Mouse (Mus musculus) neural tube, embryonic 14.5 days (tissue): ENCODE measurements around the gene Map2k5. TPM values are rescaled to one million over a fixed set of nuclear protein-coding genes. Genes with fewer than 3 reads are reported as not detected.

Source experiments
- ATAC-seq: fragments of 200-750 bp; cut with Nextera tagmentation; 2 replicates; pipeline ENCODE4 v1.8.0; 2017; ENCODE audit warnings: low read depth, mild to moderate bottlenecking, moderate TSS enrichment, moderate library complexity
- H3K27ac ChIP-seq: fragments of 300-500 bp; sonication (generic); 2 replicates; pipeline ENCODE4 v1.5.1; 2014; ENCODE audit warnings: low read depth, mild to moderate bottlenecking, control low read depth, low read length, moderate library complexity, mixed read lengths
- H3K27me3 ChIP-seq: fragments of 300-500 bp; sonication (generic); 2 replicates; pipeline ENCODE4 v1.6.1; 2014; ENCODE audit warnings: low read length; ENCODE audit not compliant: control insufficient read depth, insufficient read depth
- H3K36me3 ChIP-seq: fragments of 300-500 bp; sonication (generic); 2 replicates; pipeline ENCODE4 v1.6.1; 2014; ENCODE audit warnings: low read length, mixed read lengths; ENCODE audit not compliant: control insufficient read depth, insufficient read depth
- H3K4me1 ChIP-seq: fragments of 300-500 bp; sonication (generic); 2 replicates; pipeline ENCODE4 v1.6.1; 2014; ENCODE audit warnings: low read length; ENCODE audit not compliant: control insufficient read depth, insufficient read depth
- H3K4me2 ChIP-seq: fragments of 300-500 bp; sonication (generic); 2 replicates; pipeline ENCODE4 v1.6.1; 2014; ENCODE audit warnings: mild to moderate bottlenecking, low read depth, low read length, control low read depth
- H3K4me3 ChIP-seq: fragments of 300-500 bp; sonication (generic); 2 replicates; pipeline ENCODE4 v1.5.1; 2014; ENCODE audit warnings: low read depth, low read length, control low read depth, mixed read lengths
- H3K9ac ChIP-seq: fragments of 300-500 bp; sonication (generic); replicated peaks from 2 replicates; pipeline ENCODE4 v1.6.1; 2014; ENCODE audit warnings: low read depth, mild to moderate bottlenecking, control low read depth, low read length, mixed read lengths
- H3K9me3 ChIP-seq: fragments of 300-500 bp; sonication (generic); 2 replicates; pipeline ENCODE4 v1.6.1; 2016; ENCODE audit warnings: low read length; ENCODE audit not compliant: control insufficient read depth
- WGBS: fragments of 180-500 bp; shearing (Covaris S2); extraction: QIAGEN DNeasy Blood & Tissue Kit; methylation state at CpG from one replicate; pipeline ENCODE4 v1.1.7; 2014; 5-methylcytosine and 5-hydroxymethylcytosine counted together
- polyA plus RNA-seq: library from polyadenylated mRNA; unstranded; fragments of >200 nt; fragmentation: Nextera tagmentation; extraction: Ambion mirVana; gene quantifications from 2 replicates; pipeline ENCODE4 v1.2.1, GENCODE M21; 2014

Gene Map2k5
- polyA plus RNA-seq, 1 experiment from 2014 or later, result 35.1 TPM

DNA sequence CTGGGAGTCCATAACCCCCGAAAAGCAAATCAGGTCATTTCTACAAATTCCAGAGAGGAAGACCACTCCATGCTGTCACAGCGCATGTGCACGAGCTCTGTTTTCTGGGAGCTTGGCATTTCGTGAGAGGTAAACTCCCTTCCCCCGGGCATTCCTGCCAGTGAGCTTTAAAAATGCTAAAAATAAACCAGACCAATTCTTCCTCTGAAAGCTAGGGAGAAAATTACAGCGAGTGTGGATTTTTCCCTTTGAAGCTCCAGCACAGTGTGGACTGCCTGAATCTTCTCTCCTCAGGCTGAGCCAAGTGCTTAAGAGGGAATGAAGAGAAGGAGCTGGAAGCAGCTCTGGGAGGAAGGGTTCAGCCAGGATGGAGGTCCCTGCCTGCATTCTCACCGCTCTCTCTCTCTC lies 82.1 kb downstream of the Map2k5 start:
- Histone ChIP-seq H3K27me3 (no peaks in the 10 kb centered on the region), H3K4me3 (no peak overlapping the region), H3K4me1 (peaks cover 11% of the 10 kb centered on the region; the same call in 1 of the 2 replicates), H3K36me3 (no peaks in the 10 kb centered on the region), H3K9ac (no peak overlapping the region), H3K9me3 (no peaks in the 10 kb centered on the region), H3K27ac (no peak overlapping the region), H3K4me2 (no peak overlapping the region)
- ATAC-seq, result no peak
- 50% methylated on average over 7 of the region's 7 CpGs for WGBS

DNA sequence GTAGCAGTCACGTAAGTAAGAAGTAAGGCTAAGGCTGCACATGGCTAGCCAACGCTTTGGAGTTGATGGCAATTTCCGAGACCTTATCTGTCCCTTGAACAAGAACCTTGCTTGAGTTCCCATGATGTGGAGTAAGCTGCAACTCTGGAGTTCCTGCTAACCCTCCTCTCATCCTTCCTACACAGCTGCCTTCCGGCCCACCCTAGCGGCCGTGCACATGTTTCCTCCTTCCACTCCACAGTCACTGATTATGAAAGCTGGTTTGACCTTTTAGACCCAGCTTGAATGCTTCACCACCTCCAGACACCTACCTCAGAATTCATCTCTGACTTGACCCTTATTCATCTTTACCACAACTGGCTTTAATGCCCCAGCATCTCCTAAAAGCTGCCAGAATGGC lies 82.9 kb downstream of the Map2k5 start:
- WGBS, result 72% methylated on average over 6 of the region's 6 CpGs

DNA sequence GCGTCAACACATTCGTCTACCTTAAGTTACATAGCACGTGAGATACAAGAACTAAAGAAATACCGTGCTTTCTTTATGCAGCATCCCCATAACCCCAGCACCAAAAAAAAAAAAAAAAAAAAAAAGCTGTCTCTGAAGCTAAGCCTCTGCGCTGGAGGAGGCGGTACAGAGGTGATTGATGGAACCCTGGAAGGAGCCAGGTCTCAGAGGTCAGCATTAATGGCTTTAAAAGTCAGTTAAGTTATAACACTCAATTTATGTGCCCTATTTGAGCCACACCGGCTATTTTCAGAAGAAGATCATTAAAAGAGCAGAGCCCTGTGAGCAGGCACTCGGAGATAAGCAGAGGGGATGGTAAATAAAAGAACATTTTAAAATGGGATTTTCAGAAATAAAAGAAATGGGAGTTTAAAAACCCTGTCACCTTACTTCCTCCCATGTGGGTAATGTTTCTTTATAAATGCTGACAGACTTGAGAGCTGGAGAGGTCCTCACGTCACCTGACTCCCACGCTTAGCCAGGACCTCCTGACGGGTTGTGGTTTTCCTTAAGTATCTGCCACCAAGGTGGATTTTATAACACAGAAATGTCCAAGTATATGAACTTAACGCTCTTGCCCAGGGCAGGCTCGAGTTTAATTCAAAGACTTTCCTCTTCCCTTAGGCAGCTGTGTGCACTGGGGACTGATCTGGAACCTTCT lies 83.8 kb downstream of the Map2k5 start:
- Histone ChIP-seq H3K9ac (no peak overlapping the region), H3K27me3 (no peaks in the 10 kb centered on the region), H3K4me2 (no peak overlapping the region), H3K27ac (no peak overlapping the region), H3K36me3 (no peaks in the 10 kb centered on the region), H3K4me3 (no peak overlapping the region), H3K9me3 (no peaks in the 10 kb centered on the region), H3K4me1 (peaks cover 11% of the 10 kb centered on the region; the same call in 1 of the 2 replicates)
- 20% methylated on average over 13 of the region's 13 CpGs for WGBS
- ATAC-seq, result no peak

More for the DNA sequence above, 82.9 kb downstream of the Map2k5 start:
- no peaks in the 10 kb centered on the region for H3K27me3 ChIP-seq
- H3K4me2 ChIP-seq, result no peak overlapping the region
- no peak overlapping the region for H3K27ac ChIP-seq
- H3K4me1 ChIP-seq, result peaks cover 11% of the 10 kb centered on the region; the same call in 1 of the 2 replicates
- H3K36me3 ChIP-seq, result no peaks in the 10 kb centered on the region
- H3K4me3 ChIP-seq, result no peak overlapping the region
- H3K9me3 ChIP-seq, result no peaks in the 10 kb centered on the region
- no peak for ATAC-seq
- H3K9ac ChIP-seq, result no peak overlapping the region

DNA sequence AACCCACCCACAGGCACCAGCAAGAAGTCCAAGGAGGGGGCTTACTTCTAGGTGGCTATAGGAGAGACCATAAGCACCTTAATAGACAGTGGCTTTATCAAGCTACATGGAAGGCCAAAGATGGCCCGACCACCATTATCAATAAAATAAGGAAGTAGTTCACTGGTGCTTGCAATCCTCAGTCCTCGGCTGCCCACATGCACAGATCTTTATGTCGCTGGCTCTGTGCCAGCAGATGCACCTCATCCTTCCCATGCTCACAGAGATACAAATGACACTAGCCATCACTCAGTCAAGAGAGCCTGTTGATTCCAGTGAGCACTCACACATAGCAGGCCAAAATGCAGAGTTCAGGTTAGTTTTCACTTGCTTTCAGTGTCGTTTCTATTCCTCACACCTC lies 89.0 kb downstream of the Map2k5 start:
- H3K36me3 ChIP-seq, result no peaks in the 10 kb centered on the region
- no peak overlapping the region for H3K9ac ChIP-seq
- H3K9me3 ChIP-seq, result no peaks in the 10 kb centered on the region
- no peak for ATAC-seq
- H3K4me3 ChIP-seq, result no peak overlapping the region
- H3K27ac ChIP-seq, result no peak overlapping the region
- no peak overlapping the region for H3K4me2 ChIP-seq
- no peaks in the 10 kb centered on the region for H3K27me3 ChIP-seq
- WGBS, result 92% methylated on average over 4 of the region's 4 CpGs
- no peaks in the 10 kb centered on the region for H3K4me1 ChIP-seq

DNA sequence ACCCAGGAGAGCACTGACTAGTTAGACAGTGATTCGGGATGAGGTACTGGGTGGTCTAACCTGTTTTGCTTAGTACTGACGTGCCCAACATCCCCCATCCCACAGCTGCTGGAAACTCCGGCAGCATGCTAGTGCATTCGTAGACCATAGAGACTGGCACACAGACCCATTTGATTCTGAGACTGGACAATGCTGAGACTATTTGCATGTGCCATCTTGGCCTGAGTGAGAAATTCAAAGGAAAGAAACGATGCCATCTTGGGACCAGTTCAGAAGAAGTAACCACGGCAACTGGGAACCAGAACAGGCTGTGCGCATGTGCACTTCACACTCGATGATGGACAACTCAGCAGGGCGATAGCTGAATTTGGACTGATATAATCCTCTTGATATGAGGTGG lies 93.3 kb downstream of the Map2k5 start:
- H3K27ac ChIP-seq, result no peak overlapping the region
- H3K27me3 ChIP-seq, result no peaks in the 10 kb centered on the region
- no peak for ATAC-seq
- no peak overlapping the region for H3K4me2 ChIP-seq
- no peak overlapping the region for H3K4me3 ChIP-seq
- no peaks in the 10 kb centered on the region for H3K9me3 ChIP-seq
- no peaks in the 10 kb centered on the region for H3K36me3 ChIP-seq
- H3K4me1 ChIP-seq, result no peaks in the 10 kb centered on the region
- no peak overlapping the region for H3K9ac ChIP-seq
- WGBS, result 71% methylated on average over 9 of the region's 9 CpGs

DNA sequence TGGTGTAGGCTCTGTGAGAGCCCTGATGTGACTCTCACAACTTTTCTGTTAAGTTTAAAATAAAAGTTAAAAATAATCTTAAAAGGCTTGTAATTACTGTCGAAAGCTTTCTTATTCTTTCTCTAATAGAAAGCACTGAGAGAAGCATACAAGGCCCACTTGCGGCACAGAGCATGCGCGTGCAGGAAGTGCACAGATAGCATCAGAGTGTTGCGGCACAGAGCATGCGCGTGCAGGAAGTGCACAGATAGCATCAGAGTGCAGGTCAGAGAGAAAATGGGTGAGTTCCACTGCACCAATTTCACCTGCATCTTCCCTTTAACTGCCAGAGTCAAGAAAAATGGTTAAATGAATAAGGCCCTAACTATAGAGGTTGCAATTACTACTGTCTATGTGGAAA lies 95.7 kb downstream of the Map2k5 start:
- 96% methylated on average over 7 of the region's 7 CpGs for WGBS

DNA sequence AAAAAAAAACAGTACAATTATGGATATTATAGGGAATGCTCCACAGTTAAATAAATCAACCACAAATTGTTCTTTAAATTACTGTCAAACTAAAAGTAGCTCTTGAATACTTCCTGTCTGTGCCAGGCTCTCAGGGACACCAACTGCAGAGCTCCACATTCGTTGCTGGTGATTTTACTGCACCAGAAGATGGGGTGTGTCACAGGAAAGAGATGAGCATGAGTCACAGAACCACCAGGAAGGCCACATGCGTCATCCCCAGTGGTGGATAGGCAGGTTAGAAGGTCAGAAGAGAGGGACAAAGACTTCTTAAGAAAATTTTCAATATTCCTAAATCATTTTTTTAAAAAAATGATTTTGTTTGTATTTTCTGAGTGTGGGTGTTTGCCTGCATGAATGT lies 96.6 kb downstream of the Map2k5 start:
- Histone ChIP-seq H3K4me2 (no peak overlapping the region), H3K9me3 (no peaks in the 10 kb centered on the region), H3K9ac (no peak overlapping the region), H3K4me3 (no peak overlapping the region), H3K27me3 (no peaks in the 10 kb centered on the region), H3K27ac (no peak overlapping the region), H3K36me3 (no peaks in the 10 kb centered on the region), H3K4me1 (no peaks in the 10 kb centered on the region)
- WGBS, result 88% methylated on average over 2 of the region's 2 CpGs
- no peak for ATAC-seq

More for the DNA sequence above, 95.7 kb downstream of the Map2k5 start:
- no peak for ATAC-seq
- H3K9me3 ChIP-seq, result no peaks in the 10 kb centered on the region
- H3K27ac ChIP-seq, result no peak overlapping the region
- H3K27me3 ChIP-seq, result no peaks in the 10 kb centered on the region
- no peak overlapping the region for H3K4me3 ChIP-seq
- H3K4me1 ChIP-seq, result no peaks in the 10 kb centered on the region
- no peaks in the 10 kb centered on the region for H3K36me3 ChIP-seq
- no peak overlapping the region for H3K9ac ChIP-seq
- H3K4me2 ChIP-seq, result no peak overlapping the region

DNA sequence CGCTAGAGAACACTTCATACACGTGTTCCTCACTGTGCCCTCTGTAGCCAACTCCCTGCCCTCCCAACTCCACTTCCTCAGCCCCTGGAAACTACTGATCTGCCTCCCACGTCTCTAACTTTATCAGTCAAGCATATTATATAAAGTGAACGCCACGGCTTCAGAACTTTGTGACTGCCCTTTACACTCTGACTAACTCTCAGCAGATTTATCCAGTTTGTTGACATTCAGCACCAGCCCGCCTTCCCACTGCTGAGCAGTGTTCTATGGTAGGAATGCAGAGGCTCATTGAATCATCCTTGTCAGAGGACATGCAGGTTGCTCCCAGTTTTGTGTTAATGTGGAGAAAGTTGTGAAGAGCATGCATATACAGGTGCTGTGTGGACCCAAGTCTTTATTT lies 103.9 kb downstream of the Map2k5 start:
- H3K4me3 ChIP-seq, result no peak overlapping the region
- no peak for ATAC-seq
- H3K4me1 ChIP-seq, result no peaks in the 10 kb centered on the region; the same call in 1 of the 2 replicates
- H3K36me3 ChIP-seq, result no peaks in the 10 kb centered on the region
- no peaks in the 10 kb centered on the region for H3K9me3 ChIP-seq
- 89% methylated on average over 6 of the region's 6 CpGs for WGBS
- H3K4me2 ChIP-seq, result no peak overlapping the region
- H3K27ac ChIP-seq, result no peak overlapping the region
- no peak overlapping the region for H3K9ac ChIP-seq
- no peaks in the 10 kb centered on the region for H3K27me3 ChIP-seq

DNA sequence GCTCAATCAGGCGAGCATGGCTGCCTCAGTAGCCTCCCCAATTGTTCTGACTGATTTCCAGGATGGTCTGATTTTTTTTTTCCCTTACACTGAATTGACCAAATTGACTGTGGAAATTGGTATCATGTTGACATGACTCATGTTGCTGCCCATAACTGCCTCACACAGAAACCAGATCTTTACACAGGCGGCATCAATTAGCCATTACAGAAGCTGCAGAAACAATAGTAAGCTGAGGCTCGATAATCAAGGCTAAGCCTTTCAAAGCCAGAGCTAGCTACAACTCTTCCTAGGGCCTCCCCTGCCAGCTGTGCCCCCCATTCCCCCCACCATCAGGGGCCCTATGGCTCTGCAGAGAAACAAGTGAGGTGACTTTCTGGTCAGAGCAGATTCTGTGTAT lies 107.9 kb downstream of the Map2k5 start:
- Histone ChIP-seq H3K27ac (no peak overlapping the region), H3K4me2 (no peak overlapping the region), H3K9ac (no peak overlapping the region), H3K27me3 (no peaks in the 10 kb centered on the region), H3K36me3 (no peaks in the 10 kb centered on the region), H3K4me3 (no peak overlapping the region), H3K4me1 (no peaks in the 10 kb centered on the region; the same call in 1 of the 2 replicates), H3K9me3 (no peaks in the 10 kb centered on the region)
- WGBS, result 24% methylated on average over 3 of the region's 3 CpGs
- no peak for ATAC-seq
